Mouse (Mus musculus) gastrocnemius, postnatal 4 days (tissue): ENCODE results near the gene Adcy7. TPM values are rescaled to one million over a fixed set of nuclear protein-coding genes. Genes with fewer than 3 reads are reported as not detected.

Experiments used
- DNase-seq, 2 experiments: peaks; one replicate each; pipeline ENCODE4 v3.0.0; 2021 to 2022; ENCODE audit warnings: low spot score in 2 of 2, mixed read lengths in 2 of 2
- total RNA-seq, 2 experiments: library from RNA; stranded (reverse); gene quantifications; 2 replicates each; pipeline ENCODE4 v1.2.3; 2021

Gene Adcy7
- total RNA-seq, 2 experiments from 2014 or later = 16.8 to 22.7 TPM

- DNase-seq = no peak
Observed at GRCm38 (mm10) chr8:88297976-88298732, 26.0 kb downstream of the Adcy7 start.

DNA sequence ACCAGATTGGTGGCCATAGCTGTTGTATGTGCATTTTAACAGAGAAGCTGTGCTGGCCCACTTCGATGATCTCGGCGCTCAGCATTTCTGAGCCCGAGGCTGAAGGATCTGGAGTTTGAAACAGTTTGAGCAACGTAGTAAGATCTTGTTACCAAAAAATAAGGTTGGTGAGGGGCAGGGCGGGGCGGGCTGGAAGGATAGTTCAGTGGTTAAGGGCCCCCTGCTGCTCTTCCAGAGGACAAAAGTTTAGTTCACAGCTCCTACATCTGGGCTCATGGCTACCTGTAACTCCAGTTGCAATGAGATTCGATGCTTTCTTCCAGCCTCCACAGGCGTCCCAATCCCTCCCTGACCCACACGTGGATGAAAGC lies 26.5 kb downstream of the Adcy7 start:
- DNase-seq = no peak

DNA sequence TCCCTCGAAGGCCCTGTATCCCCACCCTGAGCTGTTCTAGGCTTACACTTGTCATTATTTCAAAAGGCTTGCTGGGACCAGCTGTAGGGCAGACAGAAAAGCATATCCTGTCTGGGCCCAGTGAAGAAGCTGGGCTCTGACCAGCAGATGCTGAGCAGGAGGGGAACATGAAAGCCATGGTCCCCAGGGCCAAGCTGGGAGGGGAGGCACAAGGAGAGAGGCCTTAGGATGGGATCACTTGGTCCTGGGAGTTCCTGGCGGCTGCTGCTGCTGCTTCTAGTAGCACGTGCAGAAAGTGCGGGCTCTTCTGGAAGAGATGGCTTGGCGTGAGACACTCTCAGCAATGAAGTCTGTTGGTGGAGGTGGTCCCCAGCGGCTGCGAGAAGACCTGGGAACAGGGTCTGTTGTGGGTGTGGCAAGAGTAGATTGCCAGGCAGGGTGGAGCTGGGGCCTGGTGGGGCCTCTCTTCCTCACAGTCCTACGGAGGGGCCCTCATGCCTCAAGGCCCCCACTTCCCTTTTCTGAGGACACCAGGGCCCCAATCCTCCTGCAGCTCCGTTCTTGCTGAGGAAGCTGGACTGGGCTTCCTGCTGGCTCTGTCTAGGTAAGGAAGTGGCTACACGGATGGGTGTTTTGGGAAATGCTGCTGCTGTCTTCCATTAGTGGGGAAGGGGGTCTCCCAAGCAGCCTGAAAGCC lies 27.9 kb downstream of the Adcy7 start:
- no peak for DNase-seq

GRCm38 (mm10) chr8:88301589-88302437 lies 29.6 kb downstream of the Adcy7 start:
- no peak for DNase-seq

GRCm38 (mm10) chr8:88305814-88306213 lies 33.6 kb downstream of the Adcy7 start:
- no peak for DNase-seq

- no peak for DNase-seq
Observed at GRCm38 (mm10) chr8:88306511-88306910, 34.3 kb downstream of the Adcy7 start.

GRCm38 (mm10) chr8:88307736-88308135 lies 35.5 kb downstream of the Adcy7 start:
- no peak for DNase-seq

DNA sequence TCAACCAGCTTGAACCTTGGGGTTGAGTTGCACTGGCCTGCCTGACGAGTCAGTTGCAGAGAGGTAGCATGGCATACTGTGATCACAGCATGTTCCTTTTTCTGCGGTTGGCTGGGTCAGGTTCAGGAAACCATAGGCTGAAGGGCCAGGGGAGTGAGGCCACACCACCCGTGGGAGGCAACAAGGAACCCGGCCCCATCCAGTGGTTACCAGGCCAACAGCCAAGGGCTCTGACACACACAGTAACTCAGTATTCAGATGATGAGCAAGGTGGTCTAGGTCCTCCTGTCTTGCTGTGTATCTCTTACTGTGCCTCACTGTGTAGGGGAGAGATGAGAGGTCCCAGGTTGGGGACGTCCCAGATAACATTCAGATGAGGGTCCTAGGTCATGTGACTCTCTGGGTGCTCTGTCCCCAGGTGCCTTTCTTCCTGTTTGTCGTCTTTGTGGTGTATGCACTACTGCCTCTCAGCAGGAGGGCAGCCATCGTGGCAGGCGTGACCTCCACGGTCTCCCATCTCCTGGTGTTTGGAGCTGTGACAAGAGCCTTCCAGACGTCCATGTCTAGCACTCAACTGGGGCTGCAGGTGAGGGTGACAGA lies 37.2 kb downstream of the Adcy7 start:
- DNase-seq = no peak

- no peak for DNase-seq
Observed at GRCm38 (mm10) chr8:88309881-88310280, 37.7 kb downstream of the Adcy7 start.

- no peak for DNase-seq
Observed at GRCm38 (mm10) chr8:88310286-88310685, 38.1 kb downstream of the Adcy7 start.

- DNase-seq = peak; percentile 52 to 77
Observed at GRCm38 (mm10) chr8:88312966-88313365, 40.8 kb downstream of the Adcy7 start.

DNA sequence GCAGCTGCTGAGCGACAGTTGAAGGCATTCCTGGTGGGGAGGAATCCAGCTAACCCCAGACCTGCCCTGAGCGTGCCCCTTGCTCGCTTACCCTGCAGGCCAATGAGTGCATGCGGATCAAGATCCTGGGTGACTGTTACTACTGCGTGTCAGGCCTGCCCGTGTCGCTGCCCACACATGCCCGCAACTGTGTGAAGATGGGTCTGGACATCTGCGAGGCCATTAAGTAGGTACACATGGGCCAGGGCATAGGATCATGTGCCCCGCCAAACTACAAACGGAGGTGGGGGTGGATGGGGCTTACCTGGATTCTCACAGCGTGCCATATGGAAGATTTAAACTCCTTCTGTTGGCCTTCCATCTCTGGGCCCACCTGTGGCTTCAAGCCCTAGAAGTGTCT lies 41.8 kb downstream of the Adcy7 start:
- no peak for DNase-seq

DNA sequence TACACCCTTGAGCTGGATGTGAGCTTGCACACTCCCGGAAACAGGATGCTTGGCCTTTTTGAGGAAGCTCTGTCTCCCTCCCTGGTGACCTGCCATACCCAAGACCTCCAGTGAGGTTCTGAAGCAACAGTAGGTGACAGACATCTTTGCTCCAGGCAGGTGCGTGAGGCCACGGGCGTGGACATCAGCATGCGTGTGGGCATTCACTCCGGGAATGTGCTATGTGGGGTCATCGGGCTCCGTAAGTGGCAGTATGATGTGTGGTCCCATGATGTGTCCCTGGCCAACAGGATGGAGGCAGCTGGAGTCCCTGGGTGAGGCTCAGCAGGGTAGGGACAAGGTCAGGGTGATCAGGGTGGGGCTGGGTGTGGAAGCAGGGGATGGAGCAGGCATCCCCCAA lies 43.1 kb downstream of the Adcy7 start:
- DNase-seq = no peak

DNA sequence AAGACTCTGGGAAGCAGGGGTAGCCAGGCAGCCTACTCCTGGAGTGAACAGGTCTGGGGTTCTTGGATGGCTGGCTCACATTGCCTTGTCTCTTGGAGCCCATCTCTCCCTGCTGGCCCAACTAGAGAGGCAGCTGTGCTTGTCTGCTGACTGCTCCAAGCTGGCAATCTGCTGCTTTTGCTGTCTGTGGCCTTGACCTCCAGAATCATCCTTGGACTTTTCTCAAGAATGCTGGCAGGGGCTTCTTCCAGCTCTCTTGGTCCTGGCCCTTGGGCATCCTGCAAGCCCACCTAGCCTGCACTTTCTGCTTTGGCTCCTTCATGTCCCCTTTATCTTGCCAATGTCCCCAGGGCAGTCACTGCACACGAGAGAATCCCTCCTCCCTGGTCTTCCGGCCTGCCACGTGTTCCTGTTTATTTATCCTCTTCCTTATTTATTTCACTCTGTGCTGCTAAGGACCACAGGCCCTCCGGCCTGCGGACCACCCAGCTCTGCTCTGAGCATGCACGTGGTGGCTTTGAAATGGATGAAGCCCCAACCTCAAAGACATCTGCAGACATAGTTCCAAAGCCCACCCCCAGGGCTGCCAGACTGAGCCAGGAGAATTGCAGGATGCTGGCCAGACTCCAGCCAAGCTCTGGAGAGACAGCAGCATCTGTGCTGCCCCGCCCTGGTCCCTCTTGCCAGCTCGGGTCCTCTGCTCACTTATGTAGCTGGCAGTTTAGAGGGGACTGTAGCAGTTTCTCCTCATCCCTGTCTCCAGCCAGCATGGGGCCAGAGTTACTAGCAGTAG lies 44.1 kb downstream of the Adcy7 start:
- DNase-seq = peak; percentile 69 to 88

- DNase-seq = peak in 1 of 2 experiments; percentile 20
Observed at GRCm38 (mm10) chr8:88317341-88317740, 45.1 kb downstream of the Adcy7 start.

- no peak for DNase-seq
Observed at GRCm38 (mm10) chr8:88318151-88318550, 45.9 kb downstream of the Adcy7 start.

- peak in 1 of 2 experiments; percentile 10 for DNase-seq
Observed at GRCm38 (mm10) chr8:88320134-88320533, 47.9 kb downstream of the Adcy7 start.

DNA sequence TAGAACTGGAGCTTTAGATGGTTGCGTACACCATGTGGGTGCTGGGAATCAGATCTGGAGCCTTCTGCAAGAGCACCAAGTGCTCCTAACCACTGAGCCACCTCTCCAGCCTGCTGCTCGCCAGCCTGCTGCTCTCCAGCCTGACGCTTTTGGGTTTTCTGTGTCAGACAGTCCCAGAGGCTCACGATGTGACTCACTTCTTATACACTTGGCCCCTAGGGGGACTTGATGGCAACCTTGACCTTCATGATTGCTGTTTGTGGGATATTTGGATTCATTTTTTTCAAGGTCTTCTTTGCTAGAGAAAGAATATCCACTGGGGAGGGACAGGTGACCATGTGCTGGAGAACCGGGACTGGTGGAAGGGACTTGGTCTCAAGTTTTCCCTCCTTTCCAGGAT lies 49.2 kb downstream of the Adcy7 start:
- no peak for DNase-seq

- no peak for DNase-seq
Observed at GRCm38 (mm10) chr8:88323523-88323922, 51.3 kb downstream of the Adcy7 start.

DNA sequence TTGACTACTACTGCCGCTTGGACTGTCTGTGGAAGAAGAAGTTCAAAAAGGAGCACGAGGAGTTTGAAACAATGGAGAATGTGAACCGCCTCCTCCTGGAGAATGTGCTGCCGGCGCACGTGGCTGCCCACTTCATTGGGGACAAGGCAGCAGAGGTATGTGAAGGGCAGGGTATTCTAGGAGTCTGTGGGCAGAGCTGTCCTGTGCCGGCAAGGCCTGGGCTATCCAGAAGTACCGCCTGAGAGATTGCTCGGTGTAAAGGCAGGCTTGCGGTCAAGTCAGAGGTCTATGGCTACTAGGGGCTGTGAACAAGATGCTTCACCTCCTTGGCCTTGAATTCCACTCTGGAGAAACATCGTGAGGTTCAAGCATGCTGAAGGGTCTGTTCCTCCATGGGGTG lies 52.6 kb downstream of the Adcy7 start:
- DNase-seq = no peak

DNA sequence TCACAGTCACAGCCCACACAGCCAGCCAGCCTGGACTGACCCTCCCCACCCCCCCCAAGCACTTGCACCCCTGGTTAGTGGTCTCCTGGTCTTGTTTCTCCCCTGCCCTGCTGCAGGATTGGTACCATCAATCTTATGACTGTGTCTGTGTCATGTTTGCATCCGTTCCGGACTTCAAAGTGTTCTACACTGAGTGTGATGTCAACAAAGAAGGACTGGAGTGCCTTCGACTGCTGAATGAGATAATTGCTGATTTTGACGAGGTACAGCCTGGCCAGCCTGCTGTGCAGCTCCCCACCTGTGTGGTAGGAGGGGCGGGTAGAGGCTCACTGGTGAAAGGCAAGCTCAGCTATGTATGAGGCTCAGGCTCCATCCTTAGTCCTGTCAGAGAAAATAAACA lies 53.0 kb downstream of the Adcy7 start:
- DNase-seq = no peak
